Mouse (Mus musculus): ENCODE measurements around the gene Sept9.
"Not testable (repeated sequence)": the region's sequence is repeated elsewhere in the genome, so short reads cannot be mapped to it uniquely, and the experiment has no call there.

Sept9 gene

DNA sequence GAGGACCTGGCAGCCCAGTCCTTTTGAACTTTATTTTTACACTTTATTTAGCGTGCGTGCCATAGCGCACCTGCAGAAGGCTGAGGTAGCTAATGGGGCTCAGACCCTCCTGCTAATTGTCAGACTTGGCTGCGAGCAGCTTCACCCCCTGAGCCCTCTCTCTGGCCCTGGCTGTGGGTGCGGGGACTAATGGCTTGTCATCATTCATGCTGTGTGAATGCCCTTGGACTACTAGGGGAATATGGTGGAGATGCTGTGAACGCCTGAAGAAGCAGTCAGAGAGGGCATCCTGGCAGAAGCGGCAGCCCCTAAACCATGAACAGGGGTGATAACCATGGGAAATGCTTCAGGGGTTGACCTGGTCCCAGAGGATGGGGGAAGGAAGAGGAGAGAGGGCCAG is 114.0 kb downstream of the Sept9 start:
- DNase-seq (ENCODE audit: low spot score), result no peak

DNA sequence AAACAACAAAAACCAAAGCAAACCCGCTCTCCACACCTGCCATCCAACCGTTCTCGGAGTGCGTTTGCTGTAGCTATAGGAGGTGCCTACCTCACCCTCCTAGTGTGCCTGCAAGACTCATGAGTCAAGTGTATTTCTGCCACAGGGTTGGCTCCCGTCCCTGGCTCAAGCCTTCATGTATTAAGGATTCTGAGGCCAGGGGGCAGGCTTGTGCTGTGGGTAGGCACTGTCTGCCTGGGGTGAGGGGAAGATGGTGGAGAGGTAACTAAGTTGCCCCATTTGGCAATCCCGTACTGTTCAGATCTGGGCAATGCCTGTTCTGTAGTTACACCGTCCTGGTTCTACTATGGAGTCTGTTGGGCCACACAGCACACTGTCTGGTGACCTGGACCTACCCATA is 114.6 kb downstream of the Sept9 start:
- DNase-seq (ENCODE audit: low spot score), result no peak

DNA sequence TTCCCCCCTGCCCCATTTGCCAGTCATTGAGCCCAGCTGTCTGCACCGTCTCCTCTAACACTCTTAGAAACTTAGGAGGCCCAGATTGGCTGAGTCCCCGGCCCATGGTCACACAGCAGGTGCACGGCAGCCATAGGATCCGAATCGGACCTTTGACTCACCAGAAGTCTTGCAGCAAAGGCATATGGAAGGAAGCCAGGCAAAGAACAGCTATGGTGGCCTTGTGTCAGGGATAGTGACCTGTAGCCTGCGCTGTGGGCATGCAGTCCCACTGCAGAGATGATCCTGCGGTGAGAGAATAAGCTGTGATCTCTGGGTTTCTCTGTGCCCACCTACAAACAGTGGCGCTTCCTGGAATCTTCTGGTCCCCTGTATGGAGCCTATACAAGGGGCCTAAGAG is 115.1 kb downstream of the Sept9 start:
- no peak for DNase-seq (ENCODE audit: low spot score)

DNA sequence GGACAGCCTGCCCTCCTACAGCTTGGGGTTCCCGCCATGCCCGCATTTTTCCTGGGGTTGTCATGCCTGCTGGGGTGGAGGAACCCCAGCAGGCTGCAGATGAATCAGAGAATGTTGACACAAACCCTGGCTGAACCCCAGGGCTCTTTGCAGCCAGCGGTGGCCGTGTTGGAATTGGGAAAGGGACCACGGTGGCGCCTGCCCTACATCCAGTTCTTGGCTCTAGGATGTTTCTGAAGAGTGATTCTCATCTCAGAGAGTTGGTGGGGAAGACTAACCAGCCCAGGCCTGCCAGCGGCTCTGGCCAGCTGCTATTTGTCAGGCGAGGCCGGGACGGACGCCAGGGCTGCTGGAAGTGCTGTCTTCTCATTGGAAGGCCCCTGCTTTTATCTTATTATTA is 115.8 kb downstream of the Sept9 start:
- DNase-seq (ENCODE audit: low spot score), result no peak

DNA sequence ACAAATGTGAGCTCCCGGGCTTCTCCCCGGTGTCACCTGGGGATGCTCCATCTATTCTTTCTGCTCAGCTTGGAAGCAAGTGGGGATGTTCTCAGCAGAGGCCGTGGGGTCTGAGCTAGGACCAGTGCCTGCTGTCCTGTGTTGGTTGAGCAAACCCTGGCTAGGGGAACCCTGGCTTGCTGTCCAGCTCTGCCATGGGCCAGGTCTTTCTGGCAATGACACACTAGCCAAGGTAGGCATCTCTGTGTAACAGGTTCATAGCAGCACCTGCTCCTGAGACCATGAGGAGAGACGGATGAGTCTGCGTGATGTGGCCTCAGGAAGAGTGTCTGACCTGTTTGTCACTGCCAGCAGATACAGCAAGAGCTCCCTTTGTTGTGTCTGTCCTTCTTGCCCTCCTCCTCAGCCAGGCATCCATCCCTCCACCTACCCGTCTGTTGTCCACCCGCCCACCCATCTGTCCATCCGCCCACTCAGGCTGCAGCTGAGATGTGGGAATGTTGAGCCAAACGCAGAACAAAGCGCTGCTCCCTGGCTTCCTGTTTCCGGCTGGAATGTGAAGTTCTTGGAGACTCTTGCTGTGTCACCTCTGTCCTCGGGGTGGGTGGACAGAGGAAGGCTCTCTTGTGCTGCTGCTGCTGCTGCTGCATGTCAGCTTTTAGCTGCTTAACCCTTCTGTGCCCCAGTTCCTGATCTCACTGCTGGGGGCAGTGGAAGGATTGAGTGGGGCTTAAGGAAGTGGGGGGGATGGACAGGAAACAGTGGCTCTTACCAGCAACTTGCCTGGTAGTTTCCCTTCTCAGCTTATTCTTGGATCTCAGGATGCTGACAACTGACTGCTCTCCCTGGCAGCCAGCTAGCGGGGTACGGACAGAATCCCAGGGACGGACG is 117.2 kb downstream of the Sept9 start:
- DNase-seq (ENCODE audit: low spot score), result peak; percentile 31

DNA sequence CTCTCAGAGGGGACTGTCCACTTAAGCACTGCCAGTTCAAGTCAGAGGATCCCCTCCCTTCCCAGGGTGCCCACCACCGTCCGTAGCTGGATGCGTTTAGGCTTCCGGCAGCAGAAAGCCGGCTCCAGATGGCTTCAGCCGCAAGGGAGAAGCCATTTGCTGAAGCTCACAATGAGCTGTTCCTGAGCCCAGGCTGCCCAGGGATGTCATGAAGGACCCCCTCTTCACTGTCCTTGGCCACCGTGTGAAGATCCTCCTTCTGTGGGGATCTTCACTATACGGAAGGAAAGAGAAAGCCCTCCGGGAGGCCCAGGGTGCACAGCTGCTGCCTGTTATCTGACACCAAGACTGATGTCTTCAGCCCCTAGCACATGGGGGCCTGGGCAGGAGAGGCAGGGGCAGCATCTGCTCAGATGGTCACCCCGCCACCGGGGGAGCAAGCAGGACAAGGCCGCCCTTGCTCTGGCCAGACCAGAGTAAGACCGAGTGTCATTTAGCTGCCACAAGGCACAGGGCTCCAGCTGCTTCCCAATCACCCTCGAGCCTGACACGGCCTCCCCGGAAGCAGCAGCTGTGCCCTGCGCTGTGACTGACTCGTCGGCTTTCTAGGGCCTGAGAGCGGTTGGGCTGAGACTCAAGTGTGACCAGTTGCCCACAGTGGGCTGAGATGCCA is 118.1 kb downstream of the Sept9 start:
- DNase-seq (ENCODE audit: low spot score), result peak; percentile 34

DNA sequence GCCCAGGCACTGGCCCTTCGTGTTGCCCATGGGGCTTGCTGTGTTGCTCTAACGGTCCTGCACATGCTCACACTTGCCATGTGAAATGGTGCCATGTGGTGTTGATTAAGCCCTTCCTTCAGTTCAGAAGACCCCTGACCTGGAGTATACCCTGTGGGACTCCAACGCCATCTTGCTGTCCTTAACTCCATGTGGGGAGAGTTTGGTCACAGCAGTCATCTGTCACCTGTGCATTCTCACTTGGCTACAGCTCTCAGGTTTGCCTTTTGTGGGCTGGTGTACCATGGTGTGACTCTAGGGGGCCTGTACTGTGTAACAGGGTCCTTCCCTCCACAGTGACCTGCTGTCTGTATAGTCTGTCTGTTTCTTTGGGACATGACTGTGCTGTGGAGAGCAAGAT is 118.7 kb downstream of the Sept9 start:
- no peak for DNase-seq (ENCODE audit: low spot score)

DNA sequence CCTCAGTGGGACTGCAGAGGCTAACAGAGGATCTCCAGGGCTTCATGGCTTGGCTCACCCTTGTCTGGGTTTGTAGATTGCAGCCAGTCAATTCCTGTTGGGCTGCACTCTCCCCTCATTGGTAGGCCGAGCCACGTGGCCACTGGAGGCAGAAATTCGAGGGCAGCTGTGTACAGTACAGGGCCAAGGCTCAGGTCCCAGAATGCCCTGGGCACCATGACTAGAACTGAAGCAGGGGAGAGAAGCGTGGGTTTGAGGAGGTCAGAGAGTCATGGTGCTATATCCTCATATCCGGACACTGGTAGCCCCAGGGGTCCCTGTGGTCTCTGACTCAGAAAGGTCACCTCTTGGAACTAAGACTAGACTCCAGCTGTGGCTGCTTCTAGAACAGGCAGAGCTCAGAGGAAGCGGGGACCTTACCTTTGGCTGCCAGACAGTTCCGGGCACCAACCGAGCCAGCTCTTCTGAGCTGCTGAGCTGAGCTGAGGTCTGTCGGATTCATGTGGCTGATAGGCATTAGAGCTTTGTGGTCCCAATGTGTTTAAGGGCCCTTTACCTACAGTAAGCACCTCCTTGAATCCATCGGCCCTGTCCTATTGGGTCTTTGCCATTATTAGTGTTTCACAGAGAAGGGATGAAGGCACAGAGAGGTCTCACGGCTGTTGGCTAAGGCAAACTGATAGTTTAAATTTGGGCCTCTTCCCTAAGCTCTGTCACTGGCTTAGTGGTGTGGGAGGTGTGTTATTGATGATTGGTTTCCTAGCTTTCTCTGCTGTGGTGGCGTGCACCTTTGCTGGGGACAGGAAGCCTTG is 119.5 kb downstream of the Sept9 start:
- no peak for DNase-seq (ENCODE audit: low spot score)

DNA sequence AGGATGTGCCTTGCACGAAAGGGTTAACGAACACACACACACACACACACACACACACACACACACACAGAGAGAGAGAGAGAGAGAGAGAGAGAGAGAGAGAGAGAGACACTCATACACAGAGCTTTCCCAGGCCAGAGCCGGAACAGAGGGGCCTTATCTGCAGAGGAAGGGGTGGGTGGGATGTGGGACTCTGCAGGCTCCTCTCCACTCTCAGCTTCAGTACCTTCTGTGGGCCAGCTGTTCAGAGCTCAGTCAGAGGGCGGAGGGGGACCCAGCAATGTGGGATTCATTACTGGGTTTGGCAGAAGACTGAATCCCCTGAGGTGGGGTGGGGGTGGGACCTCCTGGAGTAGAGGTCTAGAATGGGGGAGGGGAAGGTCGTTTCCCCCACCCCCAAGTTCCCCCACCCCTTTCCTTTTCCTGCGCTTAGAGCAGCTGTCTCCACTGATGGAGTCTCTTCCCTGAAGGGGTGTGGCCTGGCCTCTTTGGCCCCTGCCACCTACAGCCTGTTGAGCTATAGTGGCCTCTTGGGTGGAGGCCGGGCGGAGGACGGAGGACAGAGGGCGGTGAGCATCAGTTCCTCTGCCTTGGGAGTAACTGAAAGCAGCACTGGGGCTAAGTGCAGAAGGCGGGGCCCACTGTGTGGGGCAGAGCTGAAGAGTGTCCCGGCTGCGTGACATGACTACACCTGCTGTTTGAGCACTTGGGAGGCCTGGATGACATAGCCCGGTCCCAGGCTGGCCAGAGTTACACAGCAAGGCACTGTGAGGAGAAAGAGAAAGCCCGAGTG is 120.3 kb downstream of the Sept9 start:
- peak; percentile 71 for DNase-seq (ENCODE audit: low spot score)

DNA sequence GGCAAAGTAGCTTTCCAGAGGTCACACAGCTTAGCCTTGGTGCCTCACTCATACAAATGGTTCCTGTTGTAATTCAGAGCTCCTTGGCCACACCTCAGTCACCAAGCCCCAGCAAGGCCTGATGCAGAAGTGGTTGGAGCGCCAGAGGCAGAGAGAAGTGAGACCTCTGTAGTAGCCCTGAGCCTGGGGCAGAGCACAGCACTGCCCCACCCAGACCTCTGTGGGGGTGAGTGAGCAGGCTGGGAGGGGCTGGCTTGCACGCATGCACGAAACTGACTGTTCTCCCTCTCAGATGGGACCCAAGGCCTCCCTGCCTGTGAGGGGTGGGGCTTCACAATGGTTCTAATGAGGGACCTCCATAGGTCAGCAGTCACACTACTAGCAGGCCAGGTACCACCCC is 121.0 kb downstream of the Sept9 start:
- no peak for DNase-seq (ENCODE audit: low spot score)

DNA sequence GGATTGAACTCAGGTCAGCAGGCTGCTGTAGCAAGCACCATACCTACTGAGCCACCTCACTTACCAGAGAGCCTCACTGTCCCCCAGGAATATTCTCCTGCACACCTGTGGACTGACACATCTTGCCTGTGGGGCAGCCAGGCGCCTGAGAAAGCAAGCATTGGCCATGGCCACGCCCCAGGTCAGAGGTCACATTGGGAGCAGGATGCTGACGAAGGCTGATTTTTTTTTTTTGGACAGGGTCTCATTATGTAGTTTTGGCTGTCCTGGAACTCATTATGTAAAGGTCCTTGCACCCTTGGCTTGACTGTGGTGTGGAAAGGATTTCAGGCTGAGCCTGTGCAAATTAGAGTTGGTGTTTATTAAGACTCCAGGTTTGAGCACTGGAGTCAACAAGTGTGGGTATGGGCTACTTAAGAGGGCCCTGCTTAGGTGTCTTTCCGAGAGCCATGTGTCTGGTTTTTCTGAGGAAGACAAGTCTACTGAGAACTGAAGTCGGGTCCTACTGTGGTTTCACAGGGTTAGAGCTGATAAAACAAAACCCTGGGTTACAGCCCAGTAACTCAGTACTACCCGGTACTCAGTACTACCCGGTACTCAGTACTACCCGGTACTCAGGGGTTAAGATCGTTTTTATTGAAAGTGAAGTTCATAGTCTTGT is 122.0 kb downstream of the Sept9 start:
- DNase-seq (ENCODE audit: low spot score), result peak; percentile 68

DNA sequence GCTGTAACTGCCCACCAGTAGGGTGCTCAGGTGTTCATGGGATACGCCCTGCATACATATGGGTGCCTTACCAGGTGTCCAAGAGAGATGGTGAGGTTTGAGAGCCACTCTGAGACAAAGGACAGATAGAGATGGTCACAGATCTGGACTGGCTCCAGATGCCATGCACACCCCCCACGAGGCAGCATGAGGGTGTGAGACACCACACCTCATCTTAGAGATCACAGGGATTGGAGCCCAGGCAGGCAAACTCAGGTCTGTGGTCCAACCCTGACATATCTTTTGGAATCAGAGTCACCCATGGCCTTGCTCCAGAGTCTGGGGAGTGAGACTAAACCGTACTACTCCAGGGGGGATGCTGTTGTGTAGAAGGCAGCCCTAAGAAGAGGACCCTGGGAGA is 122.8 kb downstream of the Sept9 start:
- DNase-seq (ENCODE audit: low spot score), result no peak

DNA sequence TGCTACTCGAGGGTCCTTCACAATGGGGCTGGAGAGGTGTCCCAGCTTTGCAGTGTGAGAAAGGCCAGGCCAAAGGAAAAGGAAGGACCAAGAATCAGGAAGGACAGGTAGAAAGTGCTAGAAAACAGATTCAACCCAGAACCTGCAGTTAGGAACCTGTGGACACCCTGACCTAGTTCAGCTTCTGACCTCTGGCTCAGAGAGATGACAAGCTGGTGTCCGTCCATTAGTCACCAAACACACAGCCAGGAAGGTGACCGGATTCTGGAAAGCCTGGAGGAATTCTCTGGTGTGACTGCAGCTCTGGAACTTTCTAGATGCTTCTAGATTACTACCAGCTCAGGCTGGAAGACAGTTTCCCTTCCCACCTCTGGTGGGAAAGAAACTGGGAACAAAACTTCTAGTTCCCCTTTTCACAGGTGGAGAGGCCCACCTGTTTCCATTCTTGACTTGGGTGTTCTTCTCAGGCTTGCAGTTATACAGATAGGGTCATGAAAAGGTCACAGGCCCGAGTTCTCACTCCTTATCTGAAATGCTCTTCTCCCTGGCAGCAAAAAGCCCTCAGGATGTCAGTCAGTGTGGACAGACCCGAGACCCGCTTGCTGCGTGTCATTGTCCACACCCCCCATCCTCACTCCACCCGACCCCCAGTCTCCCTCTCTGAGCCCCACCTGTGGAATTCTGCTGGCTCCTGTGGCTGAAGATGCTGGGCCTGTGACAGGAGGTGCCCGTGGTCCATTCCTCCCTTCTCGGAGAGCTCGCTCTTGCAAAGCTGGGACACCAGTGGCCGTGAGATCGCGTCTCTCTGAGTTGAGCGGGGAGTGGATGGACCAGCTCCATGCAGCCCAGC is 123.5 kb downstream of the Sept9 start:
- no peak for DNase-seq (ENCODE audit: low spot score)

DNA sequence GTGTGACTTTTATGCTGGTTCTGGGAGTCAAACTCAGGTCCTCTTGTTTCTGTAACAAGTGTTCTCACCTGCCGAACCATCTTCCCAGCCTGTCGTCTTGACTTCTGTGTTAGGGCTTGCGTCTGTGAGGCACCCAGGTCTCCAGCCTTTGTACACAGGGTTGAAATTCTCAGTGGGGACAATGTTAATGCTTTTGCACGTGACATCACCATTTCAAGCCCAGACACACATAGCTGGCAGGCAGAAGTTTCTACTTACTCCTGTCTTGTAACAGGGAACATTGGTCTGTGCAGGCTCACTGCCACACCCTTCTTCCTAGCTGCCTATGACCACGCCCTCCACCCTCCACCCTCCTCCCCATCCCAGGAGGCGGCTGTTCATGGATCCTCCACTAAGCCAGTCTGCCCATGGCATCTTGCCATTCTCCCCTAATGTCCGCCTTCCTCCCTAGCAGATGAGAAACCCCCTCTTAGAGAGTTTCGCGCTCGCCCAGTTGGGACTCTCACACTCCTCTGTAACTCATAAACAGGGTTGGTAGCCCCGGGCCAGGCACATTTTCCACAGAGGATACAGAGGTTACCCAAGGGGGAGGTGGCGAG is 124.6 kb downstream of the Sept9 start:
- DNase-seq (ENCODE audit: low spot score), result no peak

DNA sequence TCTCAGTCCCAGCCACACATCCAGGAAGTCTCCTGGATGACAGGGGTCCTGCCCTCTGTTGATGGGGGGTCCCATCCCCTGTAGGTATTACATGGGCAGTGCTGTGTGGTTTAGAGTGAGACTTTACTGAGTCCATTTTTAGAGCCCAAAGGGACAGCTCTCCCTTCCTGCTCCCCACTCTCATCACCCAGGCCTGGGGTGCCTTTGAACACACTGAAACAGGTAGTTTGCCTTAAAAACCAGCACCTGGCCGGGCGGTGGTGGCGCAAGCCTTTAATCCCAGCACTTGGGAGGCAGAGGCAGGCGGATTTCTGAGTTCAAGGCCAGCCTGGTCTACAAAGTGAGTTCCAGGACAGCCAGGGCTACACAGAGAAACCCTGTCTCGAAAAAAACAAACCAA is 125.3 kb downstream of the Sept9 start:
- DNase-seq (ENCODE audit: low spot score), result not testable (repeated sequence)

DNA sequence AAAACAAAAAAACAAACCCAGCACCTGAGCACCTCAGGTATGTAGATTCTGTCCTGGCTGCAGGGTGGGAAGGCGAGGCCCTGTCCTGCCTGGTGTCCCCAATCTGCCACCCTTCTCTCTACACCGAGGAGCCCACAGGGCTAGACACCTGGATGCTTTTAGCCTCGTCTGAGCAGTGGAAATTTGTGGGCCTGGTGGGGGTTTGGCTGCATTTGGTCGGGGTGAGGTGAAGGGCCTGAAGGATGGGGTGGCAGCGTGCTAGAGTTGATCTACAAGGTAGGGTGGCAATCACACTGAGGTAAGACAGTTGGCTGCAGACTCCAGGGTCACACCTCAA is 125.6 kb downstream of the Sept9 start:
- no peak for DNase-seq (ENCODE audit: low spot score)

DNA sequence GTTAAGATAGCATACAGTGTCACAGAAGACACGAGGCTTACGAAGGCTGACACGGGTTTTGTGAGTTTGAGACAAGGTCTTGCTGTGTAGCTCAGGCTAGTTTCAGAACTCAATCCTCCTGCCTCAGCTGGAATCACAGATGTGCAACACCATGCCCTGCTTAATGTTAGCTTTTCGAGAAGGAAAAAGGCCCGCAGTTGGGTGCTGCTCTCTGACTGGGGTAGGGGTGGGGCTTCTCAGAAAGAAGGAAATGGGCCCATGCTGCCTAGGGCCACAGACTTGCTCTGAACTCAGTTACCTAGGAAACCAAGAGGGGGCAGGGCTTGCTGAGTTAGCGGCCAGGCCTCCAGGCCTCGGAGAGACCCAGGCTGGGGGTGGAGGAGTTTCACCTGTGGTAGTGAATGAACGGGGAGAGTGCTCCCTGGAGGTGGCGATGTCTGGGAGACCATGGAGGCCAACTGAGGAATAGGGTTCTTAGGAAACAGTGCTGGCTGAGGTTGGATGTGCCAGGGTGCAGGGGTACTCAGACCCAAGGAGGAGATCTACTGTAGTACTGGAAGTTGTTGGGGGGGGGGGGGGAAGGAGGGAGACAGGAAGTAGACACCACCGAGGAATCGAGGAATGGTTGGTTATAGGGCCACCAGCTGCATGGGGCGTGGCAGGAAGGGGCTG is 126.1 kb downstream of the Sept9 start:
- peak; percentile 68 for DNase-seq (ENCODE audit: low spot score)

DNA sequence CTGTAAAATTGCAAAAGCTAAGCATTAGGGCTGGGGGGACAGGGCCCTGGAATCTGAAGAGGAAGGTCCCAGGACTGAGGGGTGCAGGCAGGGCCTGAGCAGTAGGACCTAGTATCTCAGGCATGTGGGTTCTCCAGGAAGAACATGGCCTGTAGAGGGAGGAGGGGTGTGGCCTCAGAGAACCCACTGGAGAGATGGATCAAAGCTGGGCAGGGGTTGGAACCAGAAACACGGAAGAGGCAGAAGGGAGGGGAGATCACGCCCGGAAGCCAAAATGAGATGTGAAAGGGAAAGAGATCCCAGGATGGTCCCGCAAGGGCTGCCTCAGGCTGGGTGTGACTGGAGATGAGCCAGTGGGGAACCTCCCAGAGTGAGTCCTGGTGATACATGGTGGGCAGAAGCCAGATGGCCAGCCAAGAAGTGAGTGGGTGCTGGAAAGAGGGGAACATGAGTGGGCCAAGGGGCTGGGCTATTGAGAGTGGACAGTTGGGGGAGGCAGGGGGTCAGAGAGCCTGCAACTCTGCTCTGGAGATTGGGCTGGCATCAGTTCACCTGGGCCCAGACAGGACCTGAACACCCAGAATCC is 126.8 kb downstream of the Sept9 start:
- DNase-seq (ENCODE audit: low spot score), result no peak

Data from yolk sac, embryonic 10.5 days (tissue).